Mouse (Mus musculus) E14TG2a.4 (cell line): ENCODE results near the gene Wdhd1.

Source experiments
- H3K27me3 ChIP-seq: 2 replicates; pipeline ENCODE4 v1.6.1; 2014; ENCODE audit warnings: low read length, control low read depth; ENCODE audit not compliant: insufficient read depth
- H3K36me3 ChIP-seq: 2 replicates; pipeline ENCODE4 v1.6.1; 2014; ENCODE audit warnings: low read length, control low read depth; ENCODE audit not compliant: insufficient read depth
- H3K4me1 ChIP-seq: replicated peaks from 2 replicates; pipeline ENCODE4 v1.6.1; 2014; ENCODE audit warnings: low read depth, low read length, control low read depth
- H3K4me3 ChIP-seq: replicated peaks from 2 replicates; pipeline ENCODE4 v1.5.1; 2014; ENCODE audit warnings: mild to moderate bottlenecking, low read length
- H3K9me3 ChIP-seq: 2 replicates; pipeline ENCODE4 v1.6.1; 2014; ENCODE audit warnings: low read length, control low read depth
- CTCF ChIP-seq: conservative IDR thresholded peaks from 2 replicates; pipeline ENCODE4 v1.5.1; 2014; ENCODE audit warnings: low read length
- NANOG ChIP-seq: IDR thresholded peaks from 2 replicates; pipeline ENCODE4 v1.6.1; 2014; ENCODE audit warnings: borderline replicate concordance, low read length, mixed read lengths
- POU5F1 ChIP-seq: IDR thresholded peaks from 2 replicates; pipeline ENCODE4 v1.6.1; 2014; ENCODE audit warnings: low read length, borderline replicate concordance

Gene Wdhd1

DNA sequence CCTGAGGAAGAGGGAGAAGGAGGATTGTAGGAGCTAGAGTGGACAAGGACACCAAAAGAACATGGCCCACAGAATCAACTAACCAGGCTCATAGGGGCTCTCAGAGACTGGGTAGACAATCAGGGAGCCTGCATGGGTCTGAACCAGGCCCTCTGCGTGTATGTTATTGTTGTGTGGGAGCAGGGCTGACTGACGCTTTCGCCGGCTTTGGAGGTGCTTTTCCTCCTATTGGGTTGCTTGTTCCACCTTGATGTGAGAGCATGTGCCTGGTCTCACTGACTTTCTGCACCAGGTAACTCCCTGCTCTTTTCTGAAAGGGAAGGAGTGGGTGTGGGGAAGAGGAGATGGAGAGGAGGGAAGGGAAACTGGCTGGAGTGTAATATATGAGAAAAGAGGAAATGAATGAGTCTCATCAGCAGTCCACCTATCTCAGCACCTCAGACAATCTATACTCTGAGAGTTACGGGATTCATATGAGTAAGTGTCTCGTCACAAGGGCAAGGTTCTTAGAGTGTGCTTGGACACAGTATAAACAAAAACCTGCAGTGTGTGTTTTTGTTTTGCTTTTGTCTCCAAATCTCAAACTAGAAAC is 28.3 kb upstream of the Wdhd1 start:
- H3K4me1 ChIP-seq, result peaks cover 80% of the 10 kb centered on the region
- H3K9me3 ChIP-seq, result no peaks in the 10 kb centered on the region
- TF ChIP-seq POU5F1, result no peak
- no peak for TF ChIP-seq NANOG
- no peak for TF ChIP-seq CTCF
- peaks cover 74% of the 10 kb centered on the region for H3K36me3 ChIP-seq
- H3K4me3 ChIP-seq, result no peak overlapping the region; the same call in 1 of the 2 replicates
- H3K27me3 ChIP-seq, result no peaks in the 10 kb centered on the region

DNA sequence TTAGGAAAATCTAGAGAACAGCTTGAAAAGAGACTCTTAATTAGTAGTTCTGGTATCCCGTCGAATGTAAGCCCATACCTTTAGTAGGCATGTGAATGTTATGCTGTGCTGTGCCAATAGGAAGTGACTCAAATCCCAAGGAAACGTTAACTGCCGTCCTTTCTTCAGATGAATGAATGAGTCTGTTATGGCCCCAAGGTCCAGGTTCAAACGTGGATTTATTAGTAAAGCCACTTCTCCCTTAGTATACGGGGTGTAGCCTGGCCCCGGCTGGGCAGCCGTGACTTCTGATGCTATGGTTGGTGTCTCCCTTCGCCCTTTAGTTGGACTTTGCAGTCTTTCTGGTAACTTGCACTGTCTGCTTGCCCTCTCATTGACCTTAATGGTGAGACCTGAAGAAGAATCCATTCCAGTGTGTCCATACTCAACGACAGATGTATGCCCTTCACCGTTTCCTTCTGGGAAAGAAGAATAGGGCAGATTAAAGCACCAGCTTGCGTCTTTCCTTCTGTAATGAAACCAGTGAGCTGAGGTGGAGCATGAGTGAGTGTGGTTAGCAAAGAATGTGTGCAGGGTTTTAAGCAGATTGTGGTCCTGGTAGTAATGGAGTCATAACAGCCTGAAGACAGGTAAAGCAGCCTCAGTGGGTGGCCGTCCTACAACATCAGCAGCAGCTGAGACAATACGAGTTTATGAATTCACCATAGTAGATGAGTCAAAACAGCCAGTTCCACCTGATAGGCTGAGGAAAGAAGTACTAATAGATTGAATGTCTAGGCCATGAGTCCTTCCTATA is 26.4 kb upstream of the Wdhd1 start:
- H3K36me3 ChIP-seq, result peaks cover 67% of the 10 kb centered on the region
- peak overlapping the region; percentile 17; the same call in 1 of the 2 replicates for H3K4me3 ChIP-seq
- no peaks in the 10 kb centered on the region for H3K9me3 ChIP-seq
- H3K4me1 ChIP-seq, result peaks cover 73% of the 10 kb centered on the region
- no peak for TF ChIP-seq POU5F1
- no peak for TF ChIP-seq CTCF
- no peak for TF ChIP-seq NANOG
- H3K27me3 ChIP-seq, result no peaks in the 10 kb centered on the region

DNA sequence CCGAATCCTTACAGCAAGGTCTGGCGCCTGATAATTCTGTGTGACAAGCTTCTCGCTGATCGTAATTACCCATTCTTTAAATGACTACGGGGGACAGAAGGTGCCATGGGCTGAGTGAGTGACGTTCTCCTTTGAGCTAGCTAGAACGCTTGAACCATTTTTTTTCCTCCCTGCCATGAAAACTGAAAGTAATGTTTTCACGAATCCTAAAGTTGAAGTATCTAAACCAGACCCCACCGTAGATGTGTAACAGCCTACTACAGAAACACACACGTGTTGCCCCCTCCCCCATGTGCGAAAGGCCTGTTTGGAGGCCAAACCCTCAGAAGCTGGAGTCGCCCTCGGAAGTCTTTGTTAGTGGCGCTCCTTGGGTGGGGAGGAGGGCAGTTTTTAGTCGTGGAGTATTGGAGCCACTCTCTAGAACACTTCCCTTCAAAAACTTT is 22.2 kb upstream of the Wdhd1 start:
- TF ChIP-seq NANOG (no peak), POU5F1 (no peak), CTCF (no peak)
- H3K4me1 ChIP-seq, result peaks cover 58% of the 10 kb centered on the region
- H3K27me3 ChIP-seq, result no peaks in the 10 kb centered on the region

DNA sequence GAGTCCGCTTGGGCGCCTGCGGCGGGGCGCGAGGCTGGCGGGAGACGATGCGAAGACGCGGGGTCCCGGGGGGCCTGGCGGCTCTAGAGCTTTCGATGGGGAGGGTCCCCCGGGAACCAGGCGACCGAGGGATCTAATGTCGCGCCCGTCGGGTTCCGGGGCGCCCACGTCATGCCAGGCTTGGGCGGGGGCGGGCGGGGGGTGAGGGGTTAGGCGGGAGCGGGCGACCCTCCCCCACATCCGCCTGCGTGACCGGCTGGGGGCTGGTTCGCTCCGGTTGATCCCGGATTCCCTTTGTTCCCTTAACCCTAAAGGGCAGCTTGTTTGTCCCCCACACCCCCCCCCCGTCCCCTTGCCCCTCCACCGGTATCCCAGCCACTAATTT is 21.7 kb upstream of the Wdhd1 start:
- Histone ChIP-seq H3K27me3 (no peaks in the 10 kb centered on the region), H3K4me3 (peak overlapping the region; percentile 95), H3K9me3 (no peaks in the 10 kb centered on the region), H3K36me3 (peaks cover 30% of the 10 kb centered on the region), H3K4me1 (peaks cover 54% of the 10 kb centered on the region)
- TF ChIP-seq NANOG, result no peak

More for the DNA sequence above, 22.2 kb upstream of the Wdhd1 start:
- Histone ChIP-seq H3K36me3 (peaks cover 35% of the 10 kb centered on the region), H3K9me3 (no peaks in the 10 kb centered on the region), H3K4me3 (peak overlapping the region; percentile 95)

DNA sequence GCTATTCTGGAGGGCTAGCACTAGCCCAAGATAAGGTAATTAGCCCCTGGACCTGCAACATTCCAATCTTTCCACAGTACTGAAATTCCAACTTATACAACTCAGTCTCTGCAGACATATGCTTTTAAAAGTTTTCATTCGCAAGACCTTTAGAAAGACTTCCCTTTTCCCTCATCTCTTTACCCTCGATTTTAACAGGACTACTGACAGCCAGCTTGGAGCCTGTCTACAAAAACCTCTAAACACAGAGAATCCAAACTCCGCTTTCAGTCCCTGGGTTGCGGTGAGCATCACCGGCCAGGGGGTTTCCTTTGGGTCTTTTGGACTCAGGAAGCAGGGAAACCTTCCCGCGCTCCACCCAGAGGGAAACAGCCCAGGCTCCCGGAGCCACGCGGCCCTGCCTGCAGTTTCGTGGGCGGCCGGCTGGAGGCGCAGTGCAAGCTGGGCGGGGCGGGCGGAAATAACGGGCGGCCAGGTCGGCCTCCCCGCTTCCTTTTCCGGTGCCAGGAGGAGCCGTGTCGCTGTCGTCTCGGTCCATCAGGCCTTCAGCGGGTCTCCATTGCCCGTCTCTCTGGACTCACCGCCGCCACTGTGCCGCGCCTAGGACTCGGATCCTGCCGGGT is 21.2 kb upstream of the Wdhd1 start, which contains the start of gene Mapk1ip1l:
Mapk1ip1l (plus strand) TSS at position 482 of the 623 bp plus-strand sequence.
- H3K4me1 ChIP-seq, result peaks cover 49% of the 10 kb centered on the region
- TF ChIP-seq POU5F1, result no peak
- TF ChIP-seq CTCF, result peak; percentile 37; the same call in 1 of the 2 replicates
- no peak for TF ChIP-seq NANOG
- H3K9me3 ChIP-seq, result no peaks in the 10 kb centered on the region
- H3K4me3 ChIP-seq, result peak within 1 kb of the TSS; percentile 95
- H3K36me3 ChIP-seq, result peaks cover 25% of the 10 kb centered on the region
- H3K27me3 ChIP-seq, result no peaks in the 10 kb centered on the region

DNA sequence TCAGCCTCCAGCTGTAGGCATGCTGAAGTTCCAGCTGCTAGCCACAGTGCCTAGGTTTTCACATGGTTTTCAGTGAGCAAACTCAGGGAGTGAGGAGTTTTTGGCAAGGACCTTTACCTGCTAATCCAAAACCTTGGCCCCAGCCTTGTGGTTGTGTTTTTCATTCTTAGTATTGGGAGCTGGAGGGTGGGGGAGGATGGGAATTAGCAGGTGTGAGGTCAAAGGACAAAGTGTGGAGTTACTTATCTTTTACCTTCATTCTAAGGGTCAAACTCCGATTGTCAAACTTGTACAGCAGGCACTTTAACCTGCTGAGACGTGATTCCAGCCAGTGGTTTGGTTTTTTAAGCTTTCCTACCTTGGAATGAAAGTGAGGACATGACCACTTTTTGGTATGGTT is 19.6 kb upstream of the Wdhd1 start:
- TF ChIP-seq POU5F1 (no peak), NANOG (no peak), CTCF (no peak)
- H3K4me3 ChIP-seq, result no peak overlapping the region
- no peaks in the 10 kb centered on the region for H3K27me3 ChIP-seq
- no peaks in the 10 kb centered on the region for H3K9me3 ChIP-seq
- peaks cover 19% of the 10 kb centered on the region for H3K36me3 ChIP-seq
- peaks cover 41% of the 10 kb centered on the region for H3K4me1 ChIP-seq

DNA sequence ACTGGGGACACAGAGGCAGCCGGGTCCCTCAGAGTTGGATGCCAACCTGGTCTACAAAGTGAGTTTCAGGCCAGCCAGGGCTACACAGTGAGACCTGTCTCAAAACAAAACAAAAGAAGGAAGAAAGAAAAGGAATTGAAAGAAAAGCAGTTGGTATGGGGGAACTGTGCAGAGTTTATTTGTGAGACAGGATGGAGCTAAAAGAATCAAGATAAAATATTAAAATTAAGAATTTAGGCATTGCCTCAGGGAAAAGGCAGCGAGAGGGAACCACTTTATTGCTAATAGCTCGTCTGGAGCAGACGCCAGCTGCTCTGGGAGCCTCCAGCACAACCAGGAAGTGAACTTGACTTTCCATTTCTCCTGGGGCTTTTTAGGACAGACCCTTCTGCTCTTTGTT is 17.5 kb upstream of the Wdhd1 start:
- Histone ChIP-seq H3K27me3 (no peaks in the 10 kb centered on the region), H3K9me3 (no peaks in the 10 kb centered on the region)

DNA sequence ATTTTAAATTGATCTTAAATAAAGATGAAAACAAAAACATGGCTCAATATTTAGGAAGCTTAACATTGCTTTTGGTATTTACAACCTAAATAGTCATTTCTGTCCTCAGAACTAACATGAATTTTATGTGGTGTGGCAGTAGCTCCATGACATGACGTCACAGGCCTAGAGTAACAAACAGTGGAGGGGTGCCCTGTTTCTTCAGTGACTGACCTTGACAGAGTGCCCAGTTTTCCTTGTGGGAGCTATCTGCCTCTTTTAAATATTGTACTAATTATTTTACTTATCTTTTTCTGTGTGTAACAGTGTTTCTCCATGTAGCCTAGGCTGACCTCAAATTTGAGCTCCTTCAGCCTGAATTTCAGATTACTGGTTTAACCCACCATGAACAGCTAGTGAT is 15.1 kb upstream of the Wdhd1 start:
- Histone ChIP-seq H3K4me3 (no peak overlapping the region), H3K4me1 (peaks cover 17% of the 10 kb centered on the region), H3K36me3 (peaks cover 22% of the 10 kb centered on the region), H3K9me3 (no peaks in the 10 kb centered on the region), H3K27me3 (no peaks in the 10 kb centered on the region)
- TF ChIP-seq NANOG, result no peak
- no peak for TF ChIP-seq POU5F1
- TF ChIP-seq CTCF, result no peak

More for the DNA sequence above, 17.5 kb upstream of the Wdhd1 start:
- Histone ChIP-seq H3K36me3 (peaks cover 19% of the 10 kb centered on the region), H3K4me1 (peaks cover 23% of the 10 kb centered on the region), H3K4me3 (no peak overlapping the region)
- TF ChIP-seq CTCF, result no peak
